Mouse (Mus musculus) thymus, postnatal 4 days (tissue): ENCODE data around the gene Lgr4.

ENCODE experiments used
- DNase-seq: peaks from one replicate; pipeline ENCODE4 v3.0.0; 2021

Lgr4 gene

GRCm38 (mm10) chr2:109984930-109985329 lies 67.5 kb downstream of the Lgr4 start:
- no peak for DNase-seq

- no peak for DNase-seq
These were observed 68.1 kb downstream of the Lgr4 start for GRCm38 (mm10) chr2:109985560-109985959.

GRCm38 (mm10) chr2:109986036-109986785 lies 68.8 kb downstream of the Lgr4 start:
- no peak for DNase-seq

GRCm38 (mm10) chr2:109987946-109988345 lies 70.5 kb downstream of the Lgr4 start:
- no peak for DNase-seq

- no peak for DNase-seq
These were observed 71.7 kb downstream of the Lgr4 start for GRCm38 (mm10) chr2:109989196-109989595.

- DNase-seq = no peak
These were observed 72.4 kb downstream of the Lgr4 start for GRCm38 (mm10) chr2:109989679-109990473.

GRCm38 (mm10) chr2:109991754-109992153 lies 74.3 kb downstream of the Lgr4 start:
- DNase-seq = no peak

GRCm38 (mm10) chr2:109992448-109993073 lies 75.1 kb downstream of the Lgr4 start:
- DNase-seq = no peak

- no peak for DNase-seq
These were observed 76.0 kb downstream of the Lgr4 start for GRCm38 (mm10) chr2:109993404-109993803.

- DNase-seq = no peak
These were observed 77.6 kb downstream of the Lgr4 start for GRCm38 (mm10) chr2:109995061-109995460.

- no peak for DNase-seq
These were observed 79.0 kb downstream of the Lgr4 start for GRCm38 (mm10) chr2:109996411-109996810.

GRCm38 (mm10) chr2:110004668-110005067 lies 87.2 kb downstream of the Lgr4 start:
- no peak for DNase-seq

- DNase-seq = no peak
These were observed 87.7 kb downstream of the Lgr4 start for GRCm38 (mm10) chr2:110005164-110005563.

- DNase-seq = no peak
These were observed 88.3 kb downstream of the Lgr4 start for GRCm38 (mm10) chr2:110005596-110006239.

- DNase-seq = no peak
These were observed 90.2 kb downstream of the Lgr4 start for GRCm38 (mm10) chr2:110007423-110008267.

GRCm38 (mm10) chr2:110009449-110009848 lies 92.0 kb downstream of the Lgr4 start:
- DNase-seq = no peak

- DNase-seq = no peak
These were observed 94.8 kb downstream of the Lgr4 start for GRCm38 (mm10) chr2:110012184-110012725.

- no peak for DNase-seq
These were observed 99.6 kb downstream of the Lgr4 start for GRCm38 (mm10) chr2:110017087-110017486.

GRCm38 (mm10) chr2:110017616-110018505 lies 100.4 kb downstream of the Lgr4 start, which contains the start of gene Ccdc34:
TSS of gene Ccdc34 (plus strand) at chr2:110017817.
- DNase-seq = peak; percentile 92

GRCm38 (mm10) chr2:110019656-110020055 lies 102.2 kb downstream of the Lgr4 start:
- no peak for DNase-seq

GRCm38 (mm10) chr2:110020430-110020829 lies 103.0 kb downstream of the Lgr4 start:
- DNase-seq = no peak
